In genomic region chr6:101720513-101720912, GRCm38 (mm10) we compare ENCODE assay signal across 30 mouse cellular contexts.
DNase-seq lines count a peak whose midpoint lies in the region; ATAC-seq and TF ChIP-seq lines count a peak whose summit lies in the region.
"Had no signal": no experiment of that assay in that cellular context is flagged by ENCODE, and none has a peak within 500 bp of the region (broad histone marks: within the 10 kb centered on the region; RNA-seq: fewer than 3 reads in every experiment).

No protein-coding gene starts in this region.

- no peak overlapping the region for H3K27ac ChIP-seq in embryonic facial prominence, embryonic 11.5 days (replicated peaks; ENCODE audit: low read depth, low read length)
- H3K27ac ChIP-seq in embryonic facial prominence, embryonic 10.5 days (replicated peaks), result no peak overlapping the region
- no peak overlapping the region for H3K27ac ChIP-seq in kidney, adult 2 months (ENCODE audit: insufficient read depth, low read depth, low read length)
- H3K27ac ChIP-seq in kidney, embryonic 16.5 days (ENCODE audit: low read length), result no peak overlapping the region
- H3K27ac ChIP-seq in limb, embryonic 10.5 days, result no peak overlapping the region
- H3K27ac ChIP-seq: embryonic facial prominence, embryonic 12.5 days; hindbrain, embryonic 14.5 days; layer of hippocampus, adult 2 months; left cerebral cortex, adult 2 months; liver, embryonic 12.5 days; midbrain, embryonic 12.5 days; neural tube, embryonic 12.5 days; stomach, embryonic 15.5 days had no signal

- H3K4me1 ChIP-seq in embryonic facial prominence, embryonic 11.5 days (ENCODE audit: control insufficient read depth, insufficient read depth, low read length), result no peaks in the 10 kb centered on the region
- H3K4me1 ChIP-seq in embryonic facial prominence, embryonic 10.5 days, result no peaks in the 10 kb centered on the region
- no peaks in the 10 kb centered on the region; the same call in 1 of the 2 replicates for H3K4me1 ChIP-seq in kidney, adult 2 months (ENCODE audit: control insufficient read depth, insufficient read depth, low read length)
- H3K4me1 ChIP-seq in kidney, embryonic 16.5 days (ENCODE audit: insufficient read depth, low read length), result no peaks in the 10 kb centered on the region
- 0 out of 2 replicates have a peak, but pooled peaks cover 3% of the 10 kb centered on the region for H3K4me1 ChIP-seq in limb, embryonic 10.5 days
- H3K4me1 ChIP-seq: embryonic facial prominence, embryonic 12.5 days; heart, embryonic 12.5 days; liver, embryonic 12.5 days; megakaryocyte, embryonic 14.5 days; midbrain, embryonic 12.5 days; neural tube, embryonic 12.5 days; stomach, embryonic 15.5 days had no signal

- ATAC-seq in embryonic facial prominence, embryonic 11.5 days (replicated peaks; ENCODE audit: insufficient number of reproducible peaks, low FRiP score, low TSS enrichment, low read depth), result no peak
- ATAC-seq in kidney, embryonic 16.5 days (ENCODE audit: low FRiP score, low TSS enrichment), result peak; percentile 83; the same call in 1 of the 2 replicates
- ATAC-seq: intestine, postnatal 0 days; liver, embryonic 12.5 days; liver, postnatal 0 days had no signal

- H3K9ac ChIP-seq in embryonic facial prominence, embryonic 11.5 days (replicated peaks; ENCODE audit: low read length), result no peak overlapping the region
- no peak overlapping the region for H3K9ac ChIP-seq in kidney, embryonic 16.5 days (replicated peaks; ENCODE audit: low read length)
- H3K9ac ChIP-seq: embryonic facial prominence, embryonic 12.5 days; heart, embryonic 12.5 days; hindbrain, embryonic 14.5 days; liver, embryonic 12.5 days; liver, postnatal 0 days; midbrain, embryonic 12.5 days; neural tube, embryonic 12.5 days; stomach, embryonic 15.5 days had no signal

- TF ChIP-seq POLR2A in kidney, adult 2 months (IDR thresholded peaks at IDR 0.05; ENCODE audit: low read depth, low read length), result no peak

- no peak for TF ChIP-seq CTCF in kidney, adult 2 months (conservative IDR thresholded peaks at IDR 0.05; ENCODE audit: insufficient read depth, insufficient read length, low read depth, low read length)

- H3K4me2 ChIP-seq in embryonic facial prominence, embryonic 11.5 days (ENCODE audit: low read depth, low read length), result no peak overlapping the region
- H3K4me2 ChIP-seq in kidney, embryonic 16.5 days (replicated peaks; ENCODE audit: low read depth, low read length), result no peak overlapping the region
- H3K4me2 ChIP-seq: embryonic facial prominence, embryonic 12.5 days; heart, embryonic 12.5 days; hindbrain, embryonic 14.5 days; liver, embryonic 12.5 days; midbrain, embryonic 12.5 days; neural tube, embryonic 12.5 days; stomach, embryonic 15.5 days had no signal

- DNase-seq in embryonic facial prominence, embryonic 11.5 days (ENCODE audit: low spot score), result peak; percentile 2
- DNase-seq in embryonic facial prominence, embryonic 10.5 days (ENCODE audit: low spot score), result no peak
- peak; percentile 71 for DNase-seq in kidney, adult 2 months
- no peak for DNase-seq in kidney, postnatal 10 days
- peak; percentile 2 for DNase-seq in retina, postnatal 1 day
- DNase-seq in limb, embryonic 10.5 days (ENCODE audit: low spot score), result no peak
- no peak for DNase-seq in left cerebral cortex, adult 8-10 months (ENCODE audit: low spot score in 2 of 2)
- DNase-seq: adrenal gland, postnatal 14 days; cerebellum, adult 11-12 months; cerebellum, adult 9-11 months; gastrocnemius, postnatal 25 days; heart, adult 18-20 months; heart, postnatal 4 days; liver, postnatal 0 days; lung, postnatal 36 days; right cerebral cortex, postnatal 14 days; thymus, postnatal 14 days had no signal

- no peak overlapping the region for H3K4me3 ChIP-seq in embryonic facial prominence, embryonic 11.5 days (ENCODE audit: low read depth, low read length)
- no peak overlapping the region for H3K4me3 ChIP-seq in embryonic facial prominence, embryonic 10.5 days
- no peak overlapping the region for H3K4me3 ChIP-seq in kidney, adult 2 months (ENCODE audit: insufficient read depth, low read depth, low read length)
- H3K4me3 ChIP-seq in kidney, embryonic 16.5 days (ENCODE audit: low read length), result no peak overlapping the region
- no peak overlapping the region for H3K4me3 ChIP-seq in limb, embryonic 10.5 days
- H3K4me3 ChIP-seq: embryonic facial prominence, embryonic 12.5 days; heart, embryonic 12.5 days; layer of hippocampus, adult 2 months; left cerebral cortex, adult 2 months; liver, embryonic 12.5 days; megakaryocyte, embryonic 14.5 days; midbrain, embryonic 12.5 days; myocyte; neural tube, embryonic 12.5 days; stomach, embryonic 15.5 days had no signal

- no peaks in the 10 kb centered on the region for H3K9me3 ChIP-seq in embryonic facial prominence, embryonic 11.5 days (replicated peaks; ENCODE audit: control insufficient read depth, low read length)
- no peaks in the 10 kb centered on the region for H3K9me3 ChIP-seq in embryonic facial prominence, embryonic 10.5 days
- H3K9me3 ChIP-seq in kidney, embryonic 16.5 days (ENCODE audit: low read length), result no peaks in the 10 kb centered on the region
- no peaks in the 10 kb centered on the region for H3K9me3 ChIP-seq in limb, embryonic 10.5 days (replicated peaks)
- H3K9me3 ChIP-seq: embryonic facial prominence, embryonic 12.5 days; heart, embryonic 12.5 days; liver, embryonic 12.5 days; megakaryocyte, embryonic 14.5 days; midbrain, embryonic 12.5 days; neural tube, embryonic 12.5 days; stomach, embryonic 15.5 days had no signal

- H3K27me3 ChIP-seq in embryonic facial prominence, embryonic 11.5 days (ENCODE audit: control insufficient read depth, insufficient read depth, low read length), result no peaks in the 10 kb centered on the region
- H3K27me3 ChIP-seq in embryonic facial prominence, embryonic 10.5 days (replicated peaks; ENCODE audit: low read depth, poor library complexity, severe bottlenecking), result no peaks in the 10 kb centered on the region
- no peaks in the 10 kb centered on the region for H3K27me3 ChIP-seq in kidney, adult 2 months (replicated peaks; ENCODE audit: control insufficient read depth, insufficient read depth, low read length)
- H3K27me3 ChIP-seq in kidney, embryonic 16.5 days (ENCODE audit: insufficient read depth, low read length), result no peaks in the 10 kb centered on the region
- no peaks in the 10 kb centered on the region for H3K27me3 ChIP-seq in limb, embryonic 10.5 days (ENCODE audit: low read depth, poor library complexity, severe bottlenecking)
- H3K27me3 ChIP-seq: embryonic facial prominence, embryonic 12.5 days; heart, embryonic 12.5 days; liver, embryonic 12.5 days; megakaryocyte, embryonic 14.5 days; midbrain, embryonic 12.5 days; neural tube, embryonic 12.5 days; stomach, embryonic 15.5 days had no signal

- no peaks in the 10 kb centered on the region for H3K36me3 ChIP-seq in embryonic facial prominence, embryonic 11.5 days (replicated peaks; ENCODE audit: control insufficient read depth, insufficient read depth, low read depth, low read length)
- H3K36me3 ChIP-seq in embryonic facial prominence, embryonic 10.5 days (replicated peaks), result no peaks in the 10 kb centered on the region
- H3K36me3 ChIP-seq in kidney, adult 2 months (ENCODE audit: control insufficient read depth, insufficient read depth, low read length), result no peaks in the 10 kb centered on the region
- no peaks in the 10 kb centered on the region for H3K36me3 ChIP-seq in kidney, embryonic 16.5 days (ENCODE audit: insufficient read depth, low read length)
- no peaks in the 10 kb centered on the region for H3K36me3 ChIP-seq in limb, embryonic 10.5 days
- H3K36me3 ChIP-seq: embryonic facial prominence, embryonic 12.5 days; heart, embryonic 12.5 days; liver, embryonic 12.5 days; midbrain, embryonic 12.5 days; neural tube, embryonic 12.5 days; stomach, embryonic 15.5 days had no signal

Comparison
In these comparisons a context has a peak if more than half of its experiments do, and no peak if none do; other contexts are left out.
1. DNase-seq: peak in embryonic facial prominence, embryonic 11.5 days (single experiment), kidney, adult 2 months (single experiment) and retina, postnatal 1 day (single experiment); none in embryonic facial prominence, embryonic 10.5 days (single experiment), kidney, postnatal 10 days (single experiment), limb, embryonic 10.5 days (single experiment) and left cerebral cortex, adult 8-10 months (0 of 2).